Mouse (Mus musculus) olfactory bulb, adult 2 months (tissue): ENCODE results near the gene Sox2. TPM values are rescaled to one million over a fixed set of nuclear protein-coding genes. Genes with fewer than 3 reads are reported as not detected.

ENCODE experiments used
- H3K27ac ChIP-seq: fragments of 200-500 bp; 2 replicates; pipeline ENCODE4 v1.5.1; 2012; ENCODE audit warnings: low read depth, low read length; ENCODE audit not compliant: insufficient read depth
- H3K4me1 ChIP-seq: fragments of 200-500 bp; 2 replicates; pipeline ENCODE4 v1.6.1; 2012; ENCODE audit warnings: low read length; ENCODE audit not compliant: control insufficient read depth, insufficient read depth
- H3K4me3 ChIP-seq: fragments of 200-500 bp; 2 replicates; pipeline ENCODE4 v1.5.1; 2012; ENCODE audit warnings: mild to moderate bottlenecking, low read depth, low read length, moderate library complexity; ENCODE audit not compliant: insufficient read depth
- CTCF ChIP-seq: fragments of 200-500 bp; IDR thresholded peaks from 2 replicates; pipeline ENCODE4 v1.5.1; 2012; ENCODE audit warnings: low read depth, mild to moderate bottlenecking, low read length, moderate library complexity; ENCODE audit not compliant: insufficient read depth
- POLR2A ChIP-seq: fragments of 200-500 bp; IDR thresholded peaks from 2 replicates; pipeline ENCODE4 v1.6.1; 2012; ENCODE audit warnings: mild to moderate bottlenecking, low read depth, low read length, moderate library complexity; ENCODE audit not compliant: insufficient read depth
- WGBS: fragments of 180-500 bp; shearing (Covaris S2); methylation state at CpG from one replicate; pipeline ENCODE4 v1.1.7; 2018; 5-methylcytosine and 5-hydroxymethylcytosine counted together
- polyA plus RNA-seq: library from polyadenylated mRNA; stranded (reverse); fragments of >200 nt; gene quantifications from 2 replicates; pipeline ENCODE4 v1.2.4, GENCODE M21; 2012; ENCODE audit warnings: low replicate concordance; ENCODE audit not compliant: missing spikeins, insufficient read depth, insufficient read length

Sox2 gene
- polyA plus RNA-seq, 1 experiment, result not detected

- H3K4me1 ChIP-seq, result peaks cover 37% of the 10 kb centered on the region
- 47% methylated on average over 18 of the region's 18 CpGs for WGBS
- 0 out of 2 replicates have a peak overlapping the region, but pooled peaks have one; percentile 21 for H3K27ac ChIP-seq
- TF ChIP-seq POLR2A, result no peak
- no peak for TF ChIP-seq CTCF
- no peak overlapping the region for H3K4me3 ChIP-seq
Measured at GRCm38 (mm10) chr3:34667881-34668817, 17.9 kb downstream of the Sox2 start.

GRCm38 (mm10) chr3:34671024-34671660, 20.9 kb downstream of the Sox2 start:
- peaks cover 19% of the 10 kb centered on the region for H3K4me1 ChIP-seq
- WGBS, result 41% methylated on average over 15 of the region's 15 CpGs
- no peak for TF ChIP-seq POLR2A
- no peak for TF ChIP-seq CTCF
- H3K27ac ChIP-seq, result no peak overlapping the region
- H3K4me3 ChIP-seq, result no peak overlapping the region

GRCm38 (mm10) chr3:34678840-34679239, 28.6 kb downstream of the Sox2 start:
- no peak for TF ChIP-seq POLR2A
- TF ChIP-seq CTCF, result no peak
- 40% methylated on average over 7 of the region's 7 CpGs for WGBS
- no peaks in the 10 kb centered on the region; the same call in 1 of the 2 replicates for H3K4me1 ChIP-seq
- no peak overlapping the region for H3K4me3 ChIP-seq
- no peak overlapping the region for H3K27ac ChIP-seq

GRCm38 (mm10) chr3:34679439-34679838, 29.2 kb downstream of the Sox2 start:
- H3K4me3 ChIP-seq, result no peak overlapping the region

GRCm38 (mm10) chr3:34679921-34680320, 29.7 kb downstream of the Sox2 start:
- H3K4me3 ChIP-seq, result no peak overlapping the region
- TF ChIP-seq CTCF (no peak), POLR2A (no peak)
- 57% methylated on average over 3 of the region's 3 CpGs for WGBS
- no peaks in the 10 kb centered on the region; the same call in 1 of the 2 replicates for H3K4me1 ChIP-seq
- H3K27ac ChIP-seq, result no peak overlapping the region

More at GRCm38 (mm10) chr3:34679439-34679838, 29.2 kb downstream of the Sox2 start:
- Histone ChIP-seq H3K4me1 (no peaks in the 10 kb centered on the region; the same call in 1 of the 2 replicates), H3K27ac (no peak overlapping the region)
- 50% methylated on average over 2 of the region's 2 CpGs for WGBS
- no peak for TF ChIP-seq CTCF
- no peak for TF ChIP-seq POLR2A

- WGBS, result 84% methylated on average over 6 of the region's 6 CpGs
- TF ChIP-seq CTCF (no peak), POLR2A (no peak)
- Histone ChIP-seq H3K4me1 (peaks cover 7% of the 10 kb centered on the region), H3K27ac (no peak overlapping the region), H3K4me3 (no peak overlapping the region)
Measured at GRCm38 (mm10) chr3:34688072-34688471, 37.9 kb downstream of the Sox2 start.

GRCm38 (mm10) chr3:34691703-34692393, 41.6 kb downstream of the Sox2 start:
- TF ChIP-seq CTCF (no peak), POLR2A (no peak)
- Histone ChIP-seq H3K4me1 (peaks cover 7% of the 10 kb centered on the region), H3K4me3 (peak overlapping the region; percentile 45), H3K27ac (peak overlapping the region; percentile 46; the same call in 1 of the 2 replicates)
- 9% methylated on average over 20 of the region's 20 CpGs for WGBS

GRCm38 (mm10) chr3:34692394-34692745, 42.2 kb downstream of the Sox2 start:
- Histone ChIP-seq H3K4me1 (peaks cover 7% of the 10 kb centered on the region), H3K4me3 (peak overlapping the region; percentile 45), H3K27ac (peak overlapping the region; percentile 46; the same call in 1 of the 2 replicates)
- TF ChIP-seq CTCF (no peak), POLR2A (no peak)
- whole genome bisulfite sequencing, result 24% methylated on average over 15 of the region's 15 CpGs
